Mouse (Mus musculus): ENCODE data around the gene Arpc1b. TPM values are rescaled to one million over a fixed set of nuclear protein-coding genes. Genes with fewer than 3 reads are reported as not detected.
A peak's percentile ranks its signal among the peaks of the same experiment; 100 is the strongest.

Arpc1b gene
- polyA plus RNA-seq, 1 experiment from 2014 or later, result 161 TPM

GRCm38 (mm10) chr5:145139571-145140519 is 25.8 kb downstream of the Arpc1b start, which contains the start of the genes Pdap1 and Bud31:
Gene Pdap1 (minus strand): TSS chr5:145140238.
Gene Bud31 (plus strand): TSS chr5:145140362.
- peak; percentile 97 for DNase-seq (ENCODE audit: low spot score)
- H3K36me3 ChIP-seq, result peaks cover 69% of the 10 kb centered on the region
- under 1% methylated on average over 84 of the region's 84 CpGs for WGBS

GRCm38 (mm10) chr5:145140611-145141010 is 26.6 kb downstream of the Arpc1b start:
- DNase-seq (ENCODE audit: low spot score), result no peak
- Histone ChIP-seq H3K4me3 (peak overlapping the region; percentile 95), H3K27me3 (ENCODE audit: low read depth, poor library complexity, severe bottlenecking) (no peaks in the 10 kb centered on the region), H3K36me3 (peaks cover 69% of the 10 kb centered on the region), H3K4me1 (peaks cover 24% of the 10 kb centered on the region), H3K9me3 (replicated peaks) (no peaks in the 10 kb centered on the region), H3K27ac (peak overlapping the region; percentile 97)
- 1% methylated on average over 18 of the region's 18 CpGs for WGBS

More at GRCm38 (mm10) chr5:145139571-145140519, 25.8 kb downstream of the Arpc1b start, which contains the start of the genes Pdap1 and Bud31:
- Histone ChIP-seq H3K27me3 (ENCODE audit: low read depth, poor library complexity, severe bottlenecking) (no peaks in the 10 kb centered on the region), H3K27ac (peak within 1 kb of the TSS; percentile 97), H3K9me3 (replicated peaks) (no peaks in the 10 kb centered on the region), H3K4me1 (peaks cover 24% of the 10 kb centered on the region), H3K4me3 (peak within 1 kb of the TSS; percentile 95)

DNA sequence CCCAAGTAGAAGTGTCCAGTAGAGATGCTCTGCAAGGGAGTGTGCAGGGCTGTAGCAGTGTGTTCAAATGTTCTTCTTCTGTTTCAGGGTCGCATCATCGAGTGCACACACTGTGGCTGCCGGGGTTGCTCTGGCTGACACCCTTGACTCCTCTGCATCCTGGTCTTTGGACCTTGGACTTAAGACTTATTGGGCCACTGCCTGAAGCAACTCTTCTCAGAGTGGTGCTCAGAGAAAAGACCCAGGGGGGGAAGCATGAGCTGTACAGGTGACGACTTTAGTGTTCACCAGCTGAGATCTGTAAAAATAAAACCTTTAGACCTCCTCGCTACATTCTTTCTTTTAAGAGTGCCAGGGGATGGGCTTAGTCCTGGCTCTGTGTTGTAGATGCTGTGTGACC is 33.7 kb downstream of the Arpc1b start:
- H3K9me3 ChIP-seq (replicated peaks), result no peaks in the 10 kb centered on the region
- no peaks in the 10 kb centered on the region for H3K27me3 ChIP-seq (ENCODE audit: low read depth, poor library complexity, severe bottlenecking)
- DNase-seq (ENCODE audit: low spot score), result no peak
- H3K36me3 ChIP-seq, result peaks cover 100% of the 10 kb centered on the region
- no peaks in the 10 kb centered on the region for H3K4me1 ChIP-seq
- no peak overlapping the region for H3K27ac ChIP-seq
- WGBS, result 94% methylated on average over 5 of the region's 5 CpGs
- H3K4me3 ChIP-seq, result no peak overlapping the region

DNA sequence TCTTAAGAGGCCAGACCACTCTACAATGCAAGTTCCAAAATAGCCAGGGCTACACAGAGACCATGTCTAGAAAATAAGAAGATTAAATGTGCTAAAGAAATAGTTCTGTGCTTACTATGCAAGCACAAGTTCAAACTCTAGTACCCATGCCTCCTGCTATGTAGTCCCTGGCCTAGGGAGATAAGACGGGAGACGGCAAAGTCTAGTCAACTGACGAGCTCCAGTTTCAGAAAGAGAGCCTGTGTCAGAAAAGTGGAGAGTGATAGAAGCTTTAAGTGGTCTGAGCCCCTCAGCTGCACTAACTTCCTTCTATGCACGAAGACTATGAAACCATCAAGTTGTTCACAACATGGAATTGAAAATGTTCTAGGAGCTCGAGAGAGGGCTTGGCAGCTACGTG is 35.3 kb downstream of the Arpc1b start:
- peaks cover 100% of the 10 kb centered on the region for H3K36me3 ChIP-seq
- H3K27me3 ChIP-seq (ENCODE audit: low read depth, poor library complexity, severe bottlenecking), result no peaks in the 10 kb centered on the region
- H3K9me3 ChIP-seq (replicated peaks), result no peaks in the 10 kb centered on the region
- H3K27ac ChIP-seq, result no peak overlapping the region
- WGBS, result 94% methylated on average over 6 of the region's 6 CpGs
- no peaks in the 10 kb centered on the region for H3K4me1 ChIP-seq
- no peak overlapping the region for H3K4me3 ChIP-seq
- no peak for DNase-seq (ENCODE audit: low spot score)

GRCm38 (mm10) chr5:145152690-145153089 is 38.7 kb downstream of the Arpc1b start:
- H3K27me3 ChIP-seq (ENCODE audit: low read depth, poor library complexity, severe bottlenecking), result no peaks in the 10 kb centered on the region
- no peak overlapping the region for H3K4me3 ChIP-seq
- H3K9me3 ChIP-seq (replicated peaks), result no peaks in the 10 kb centered on the region
- no peaks in the 10 kb centered on the region for H3K4me1 ChIP-seq
- WGBS, result 96% methylated on average over 5 of the region's 5 CpGs
- no peak overlapping the region for H3K27ac ChIP-seq
- H3K36me3 ChIP-seq, result peaks cover 95% of the 10 kb centered on the region
- DNase-seq (ENCODE audit: low spot score), result no peak

DNA sequence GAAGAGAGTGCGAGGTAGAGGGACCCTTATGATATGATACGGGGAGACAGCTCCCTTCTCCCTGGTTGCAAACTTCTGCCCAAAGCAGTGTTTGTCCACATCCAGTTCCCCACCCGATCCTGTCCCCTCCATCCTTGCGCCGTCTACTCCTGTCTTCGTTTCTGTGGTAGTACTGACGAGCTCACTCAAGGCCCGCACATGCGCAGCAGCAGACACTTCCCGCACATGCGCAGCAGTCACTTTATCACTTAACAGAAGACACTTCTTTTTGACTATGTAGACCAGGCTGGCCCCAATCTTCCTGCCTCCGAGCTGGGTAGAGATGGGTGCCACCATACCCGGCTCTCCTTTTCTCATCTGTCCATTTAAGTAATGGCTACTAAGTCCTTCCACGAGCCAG is 47.3 kb downstream of the Arpc1b start:
- Histone ChIP-seq H3K36me3 (peaks cover 84% of the 10 kb centered on the region), H3K27me3 (ENCODE audit: low read depth, poor library complexity, severe bottlenecking) (no peaks in the 10 kb centered on the region)
- WGBS, result 94% methylated on average over 14 of the region's 14 CpGs

DNA sequence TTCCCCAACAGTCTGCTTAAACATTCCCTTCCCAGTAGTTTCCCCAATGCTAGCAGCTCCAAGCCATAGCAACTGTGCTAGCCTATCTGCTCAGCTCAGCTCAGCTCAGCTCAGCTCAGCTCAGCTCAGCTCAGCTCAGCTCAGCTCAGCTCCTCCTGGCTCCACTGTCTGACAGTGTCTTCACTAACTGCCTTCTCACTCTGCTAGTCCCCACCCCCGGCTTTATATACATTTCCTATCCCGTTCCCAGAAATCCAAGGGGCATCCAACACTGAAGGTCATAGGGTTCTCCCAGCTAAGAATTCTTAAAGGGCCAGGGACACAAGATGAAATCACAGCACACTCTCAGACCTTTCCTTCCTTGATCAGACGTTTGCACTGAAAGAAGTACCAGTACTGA is 50.7 kb downstream of the Arpc1b start:
- Histone ChIP-seq H3K9me3 (replicated peaks) (no peaks in the 10 kb centered on the region), H3K27me3 (ENCODE audit: low read depth, poor library complexity, severe bottlenecking) (no peaks in the 10 kb centered on the region), H3K4me3 (no peak overlapping the region), H3K4me1 (peaks cover 22% of the 10 kb centered on the region), H3K36me3 (peaks cover 61% of the 10 kb centered on the region), H3K27ac (no peak overlapping the region)
- 78% methylated on average over 3 of the region's 3 CpGs for WGBS
- DNase-seq (ENCODE audit: low spot score), result no peak

More for the DNA sequence above, 47.3 kb downstream of the Arpc1b start:
- Histone ChIP-seq H3K27ac (no peak overlapping the region), H3K4me3 (no peak overlapping the region), H3K9me3 (replicated peaks) (no peaks in the 10 kb centered on the region), H3K4me1 (peaks cover 8% of the 10 kb centered on the region)
- no peak for DNase-seq (ENCODE audit: low spot score)

- DNase-seq (ENCODE audit: low spot score), result no peak
- Histone ChIP-seq H3K36me3 (peaks cover 60% of the 10 kb centered on the region), H3K4me3 (no peak overlapping the region), H3K4me1 (peaks cover 22% of the 10 kb centered on the region), H3K27me3 (ENCODE audit: low read depth, poor library complexity, severe bottlenecking) (no peaks in the 10 kb centered on the region), H3K27ac (no peak overlapping the region), H3K9me3 (replicated peaks) (no peaks in the 10 kb centered on the region)
- 89% methylated on average over 15 of the region's 15 CpGs for WGBS
These were observed 51.2 kb downstream of the Arpc1b start for GRCm38 (mm10) chr5:145165184-145165583.

GRCm38 (mm10) chr5:145166536-145167305 is 52.7 kb downstream of the Arpc1b start, which contains the start of the genes Ptcd1 and Cpsf4:
Gene Ptcd1 (minus strand): TSS chr5:145167108.
Gene Cpsf4 (plus strand): TSS chr5:145167213.
- H3K27me3 ChIP-seq (ENCODE audit: low read depth, poor library complexity, severe bottlenecking), result no peaks in the 10 kb centered on the region
- H3K9me3 ChIP-seq (replicated peaks), result no peaks in the 10 kb centered on the region
- H3K4me3 ChIP-seq, result peak within 1 kb of the TSS; percentile 87
- peak; percentile 100 for DNase-seq (ENCODE audit: low spot score)
- peaks cover 22% of the 10 kb centered on the region for H3K4me1 ChIP-seq
- peaks cover 60% of the 10 kb centered on the region for H3K36me3 ChIP-seq
- peak within 1 kb of the TSS; percentile 91 for H3K27ac ChIP-seq
- WGBS, result under 1% methylated on average over 51 of the region's 51 CpGs

DNA sequence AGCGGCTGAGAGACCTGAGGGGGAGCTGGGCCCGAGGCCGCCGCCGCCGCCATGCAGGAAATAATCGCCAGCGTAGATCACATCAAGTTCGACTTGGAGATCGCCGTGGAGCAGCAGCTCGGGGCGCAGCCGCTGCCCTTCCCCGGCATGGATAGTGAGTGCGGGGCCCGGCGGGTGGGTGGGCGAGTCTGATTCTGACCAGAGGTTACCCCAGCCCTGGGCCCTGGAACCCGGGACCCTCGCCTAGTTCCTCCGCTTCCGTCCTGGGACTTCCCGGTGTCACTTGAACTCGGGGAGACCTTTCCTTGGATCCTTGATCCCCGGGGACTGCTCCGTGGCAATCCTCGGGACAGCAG is 53.3 kb downstream of the Arpc1b start:
- peak overlapping the region; percentile 87 for H3K4me3 ChIP-seq
- H3K4me1 ChIP-seq, result peaks cover 22% of the 10 kb centered on the region
- no peak for DNase-seq (ENCODE audit: low spot score)
- peaks cover 60% of the 10 kb centered on the region for H3K36me3 ChIP-seq
- under 1% methylated on average over 28 of the region's 28 CpGs for WGBS
- H3K27ac ChIP-seq, result peak overlapping the region; percentile 91
- H3K27me3 ChIP-seq (ENCODE audit: low read depth, poor library complexity, severe bottlenecking), result no peaks in the 10 kb centered on the region
- H3K9me3 ChIP-seq (replicated peaks), result no peaks in the 10 kb centered on the region

- Histone ChIP-seq H3K4me1 (no peaks in the 10 kb centered on the region), H3K27ac (no peak overlapping the region), H3K9me3 (replicated peaks) (no peaks in the 10 kb centered on the region), H3K27me3 (ENCODE audit: low read depth, poor library complexity, severe bottlenecking) (no peaks in the 10 kb centered on the region), H3K36me3 (peaks cover 100% of the 10 kb centered on the region), H3K4me3 (no peak overlapping the region)
- no peak for DNase-seq (ENCODE audit: low spot score)
- 85% methylated on average over 18 of the region's 18 CpGs for WGBS
These were observed 64.5 kb downstream of the Arpc1b start for GRCm38 (mm10) chr5:145178461-145178980.

Data from limb, embryonic 10.5 days (tissue).